Mouse (Mus musculus): ENCODE data around the gene Abi3bp.

GRCm38 (mm10) chr16:56670941-56671340 lies 193.3 kb downstream of the Abi3bp start:
- TF ChIP-seq EP300 (IDR thresholded peaks at IDR 0.05; ENCODE audit: low read depth) (no peak), CTCF (IDR thresholded peaks at IDR 0.05; ENCODE audit: low read depth) (no peak)
